Mouse (Mus musculus) small intestine, adult 2 months (tissue): ENCODE results near the gene Krt42.

ENCODE experiments used
- CTCF ChIP-seq: fragments of 200-500 bp; IDR thresholded peaks from 2 replicates; pipeline ENCODE4 v1.5.1; 2012; ENCODE audit warnings: low read depth, mild to moderate bottlenecking, control low read depth, inconsistent platforms, low read length, moderate library complexity, mixed read lengths; ENCODE audit not compliant: insufficient replicate concordance, insufficient read length; ENCODE audit errors: extremely low read depth
- POLR2A ChIP-seq: fragments of 200-500 bp; IDR thresholded peaks from 2 replicates; pipeline ENCODE4 v1.6.1; 2012; ENCODE audit warnings: low read depth, mild to moderate bottlenecking, control low read depth, inconsistent platforms, low read length, moderate library complexity

DNA sequence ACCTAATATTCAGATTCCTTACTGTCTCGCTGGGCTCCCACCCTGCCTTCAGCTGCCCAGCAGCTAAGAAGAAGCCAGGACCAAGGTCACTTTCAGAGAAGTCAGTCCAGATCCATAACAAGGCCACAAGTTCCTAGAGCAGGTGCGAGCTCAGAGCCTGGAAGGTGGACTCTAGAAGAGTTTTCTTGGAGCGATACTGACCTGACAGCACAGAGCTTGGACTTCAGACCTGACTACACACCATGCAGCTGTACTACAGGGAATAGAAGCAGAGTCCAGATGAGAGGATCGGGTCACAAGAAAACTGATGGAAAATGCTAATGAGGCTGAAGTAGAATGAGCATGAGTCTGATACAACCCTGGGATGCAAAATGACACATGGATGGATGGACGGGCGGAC is 43.8 kb upstream of the Krt42 start:
- TF ChIP-seq CTCF (no peak), POLR2A (no peak)
